Mouse (Mus musculus): Measurements from ENCODE around the gene Ptpn3. TPM values are rescaled to one million over a fixed set of nuclear protein-coding genes. Genes with fewer than 3 reads are reported as not detected.
A peak's percentile ranks its signal among the peaks of the same experiment; 100 is the strongest.

Gene Ptpn3
- polyA plus RNA-seq, 1 experiment from 2014 or later: 3.5 TPM

GRCm38 (mm10) chr4:57258159-57259035 is 43.2 kb downstream of the Ptpn3 start:
- Histone ChIP-seq H3K4me1 (peaks cover 40% of the 10 kb centered on the region), H3K4me3 (no peak overlapping the region), H3K36me3 (peaks cover 3% of the 10 kb centered on the region; the same call in 1 of the 2 replicates), H3K27me3 (no peaks in the 10 kb centered on the region), H3K27ac (peak overlapping the region; percentile 40; the same call in 1 of the 2 replicates), H3K9ac (no peak overlapping the region), H3K9me3 (no peaks in the 10 kb centered on the region), H3K4me2 (replicated peaks) (no peak overlapping the region)
- WGBS: 48% methylated on average over 14 of the region's 14 CpGs
- ATAC-seq (ENCODE audit: low FRiP score, low read depth): no peak; the same call in 1 of the 2 replicates

GRCm38 (mm10) chr4:57257409-57257808 is 44.2 kb downstream of the Ptpn3 start:
- Histone ChIP-seq H3K4me3 (no peak overlapping the region), H3K27ac (no peak overlapping the region), H3K27me3 (no peaks in the 10 kb centered on the region), H3K9ac (no peak overlapping the region), H3K9me3 (no peaks in the 10 kb centered on the region), H3K36me3 (peaks cover 3% of the 10 kb centered on the region; the same call in 1 of the 2 replicates), H3K4me1 (peaks cover 35% of the 10 kb centered on the region), H3K4me2 (replicated peaks) (no peak overlapping the region)
- WGBS: 70% methylated on average over 8 of the region's 8 CpGs
- no peak for ATAC-seq (ENCODE audit: low FRiP score, low read depth)

- ATAC-seq (ENCODE audit: low FRiP score, low read depth): no peak
- H3K4me3 ChIP-seq: no peak overlapping the region
- H3K9me3 ChIP-seq: no peaks in the 10 kb centered on the region
- H3K27me3 ChIP-seq: no peaks in the 10 kb centered on the region
- no peak overlapping the region for H3K27ac ChIP-seq
- 67% methylated on average over 4 of the region's 4 CpGs for WGBS
- H3K9ac ChIP-seq: no peak overlapping the region
- no peak overlapping the region for H3K4me2 ChIP-seq (replicated peaks)
- H3K36me3 ChIP-seq: peaks cover 3% of the 10 kb centered on the region; the same call in 1 of the 2 replicates
- peaks cover 29% of the 10 kb centered on the region for H3K4me1 ChIP-seq
These were observed 44.9 kb downstream of the Ptpn3 start for GRCm38 (mm10) chr4:57256761-57257160.

GRCm38 (mm10) chr4:57254412-57254811 is 47.2 kb downstream of the Ptpn3 start:
- Histone ChIP-seq H3K27me3 (no peaks in the 10 kb centered on the region; the same call in 1 of the 2 replicates), H3K4me1 (peaks cover 24% of the 10 kb centered on the region), H3K9ac (no peak overlapping the region), H3K27ac (no peak overlapping the region), H3K4me3 (no peak overlapping the region), H3K4me2 (replicated peaks) (no peak overlapping the region), H3K9me3 (no peaks in the 10 kb centered on the region), H3K36me3 (no peaks in the 10 kb centered on the region)
- 58% methylated on average over 6 of the region's 6 CpGs for WGBS
- no peak for ATAC-seq (ENCODE audit: low FRiP score, low read depth)

- H3K9me3 ChIP-seq: no peaks in the 10 kb centered on the region
- H3K27me3 ChIP-seq: no peaks in the 10 kb centered on the region; the same call in 1 of the 2 replicates
- H3K27ac ChIP-seq: no peak overlapping the region
- no peaks in the 10 kb centered on the region for H3K36me3 ChIP-seq
- no peak overlapping the region for H3K9ac ChIP-seq
- WGBS: 16% methylated on average over 2 of the region's 2 CpGs
- peaks cover 18% of the 10 kb centered on the region for H3K4me1 ChIP-seq
- ATAC-seq (ENCODE audit: low FRiP score, low read depth): no peak
- no peak overlapping the region for H3K4me2 ChIP-seq (replicated peaks)
- no peak overlapping the region for H3K4me3 ChIP-seq
These were observed 51.0 kb downstream of the Ptpn3 start for GRCm38 (mm10) chr4:57250636-57251035.

GRCm38 (mm10) chr4:57249108-57249507 is 52.5 kb downstream of the Ptpn3 start:
- Histone ChIP-seq H3K9ac (no peak overlapping the region), H3K4me3 (no peak overlapping the region), H3K4me1 (peaks cover 18% of the 10 kb centered on the region), H3K27ac (no peak overlapping the region), H3K4me2 (replicated peaks) (no peak overlapping the region), H3K27me3 (no peaks in the 10 kb centered on the region; the same call in 1 of the 2 replicates), H3K9me3 (no peaks in the 10 kb centered on the region), H3K36me3 (no peaks in the 10 kb centered on the region)
- ATAC-seq (ENCODE audit: low FRiP score, low read depth): peak; percentile 54; the same call in 1 of the 2 replicates
- WGBS: 14% methylated on average over 8 of the region's 8 CpGs

- WGBS: 76% methylated on average over 10 of the region's 10 CpGs
- Histone ChIP-seq H3K27ac (no peak overlapping the region), H3K4me2 (replicated peaks) (no peak overlapping the region), H3K4me1 (peaks cover 18% of the 10 kb centered on the region), H3K27me3 (no peaks in the 10 kb centered on the region; the same call in 1 of the 2 replicates), H3K4me3 (no peak overlapping the region), H3K36me3 (peaks cover 4% of the 10 kb centered on the region; the same call in 1 of the 2 replicates), H3K9me3 (no peaks in the 10 kb centered on the region), H3K9ac (no peak overlapping the region)
- no peak for ATAC-seq (ENCODE audit: low FRiP score, low read depth)
These were observed 56.8 kb downstream of the Ptpn3 start for GRCm38 (mm10) chr4:57244874-57245273.

GRCm38 (mm10) chr4:57243312-57243711 is 58.3 kb downstream of the Ptpn3 start:
- H3K36me3 ChIP-seq: peaks cover 4% of the 10 kb centered on the region; the same call in 1 of the 2 replicates
- H3K9me3 ChIP-seq: no peaks in the 10 kb centered on the region
- WGBS: 58% methylated on average over 11 of the region's 11 CpGs
- H3K4me1 ChIP-seq: peaks cover 4% of the 10 kb centered on the region
- H3K27ac ChIP-seq: no peak overlapping the region
- no peak overlapping the region for H3K9ac ChIP-seq
- ATAC-seq (ENCODE audit: low FRiP score, low read depth): no peak
- no peaks in the 10 kb centered on the region for H3K27me3 ChIP-seq
- H3K4me3 ChIP-seq: no peak overlapping the region
- H3K4me2 ChIP-seq (replicated peaks): no peak overlapping the region

GRCm38 (mm10) chr4:57240934-57241333 is 60.7 kb downstream of the Ptpn3 start:
- H3K9me3 ChIP-seq: no peaks in the 10 kb centered on the region
- H3K4me1 ChIP-seq: peaks cover 4% of the 10 kb centered on the region
- H3K27ac ChIP-seq: no peak overlapping the region
- H3K27me3 ChIP-seq: no peaks in the 10 kb centered on the region
- no peak for ATAC-seq (ENCODE audit: low FRiP score, low read depth)
- peaks cover 4% of the 10 kb centered on the region; the same call in 1 of the 2 replicates for H3K36me3 ChIP-seq
- 80% methylated on average over 10 of the region's 10 CpGs for WGBS
- H3K4me3 ChIP-seq: no peak overlapping the region
- H3K4me2 ChIP-seq (replicated peaks): no peak overlapping the region
- H3K9ac ChIP-seq: no peak overlapping the region

- WGBS: 71% methylated on average over 7 of the region's 7 CpGs
- ATAC-seq (ENCODE audit: low FRiP score, low read depth): no peak
- Histone ChIP-seq H3K27ac (no peak overlapping the region), H3K4me1 (peaks cover 4% of the 10 kb centered on the region), H3K36me3 (peaks cover 4% of the 10 kb centered on the region; the same call in 1 of the 2 replicates), H3K4me3 (no peak overlapping the region), H3K9me3 (no peaks in the 10 kb centered on the region), H3K27me3 (no peaks in the 10 kb centered on the region), H3K9ac (0 out of 2 replicates have a peak overlapping the region, but pooled peaks have one; percentile 2), H3K4me2 (replicated peaks) (no peak overlapping the region)
These were observed 61.5 kb downstream of the Ptpn3 start for GRCm38 (mm10) chr4:57240100-57240499.

GRCm38 (mm10) chr4:57239112-57239511 is 62.5 kb downstream of the Ptpn3 start:
- Histone ChIP-seq H3K27me3 (no peaks in the 10 kb centered on the region), H3K36me3 (peaks cover 4% of the 10 kb centered on the region; the same call in 1 of the 2 replicates), H3K27ac (no peak overlapping the region), H3K4me2 (replicated peaks) (no peak overlapping the region), H3K4me3 (no peak overlapping the region), H3K9me3 (no peaks in the 10 kb centered on the region), H3K4me1 (peaks cover 4% of the 10 kb centered on the region; the same call in 1 of the 2 replicates), H3K9ac (no peak overlapping the region)
- WGBS: 59% methylated on average over 6 of the region's 6 CpGs
- ATAC-seq (ENCODE audit: low FRiP score, low read depth): no peak

GRCm38 (mm10) chr4:57238118-57238517 is 63.5 kb downstream of the Ptpn3 start:
- no peak overlapping the region for H3K27ac ChIP-seq
- no peak for ATAC-seq (ENCODE audit: low FRiP score, low read depth)
- no peak overlapping the region for H3K9ac ChIP-seq
- H3K9me3 ChIP-seq: no peaks in the 10 kb centered on the region
- H3K4me2 ChIP-seq (replicated peaks): no peak overlapping the region
- whole genome bisulfite sequencing: 73% methylated on average over 7 of the region's 7 CpGs
- peaks cover 4% of the 10 kb centered on the region; the same call in 1 of the 2 replicates for H3K36me3 ChIP-seq
- no peaks in the 10 kb centered on the region for H3K27me3 ChIP-seq
- H3K4me3 ChIP-seq: no peak overlapping the region
- H3K4me1 ChIP-seq: peaks cover 4% of the 10 kb centered on the region; the same call in 1 of the 2 replicates
